Mouse (Mus musculus): ENCODE data around the gene Trim40.
A peak's percentile ranks its signal among the peaks of the same experiment; 100 is the strongest.
"Not testable (repeated sequence)": the region's sequence is repeated elsewhere in the genome, so short reads cannot be mapped to it uniquely, and the experiment has no call there.

The Trim40 gene

DNA sequence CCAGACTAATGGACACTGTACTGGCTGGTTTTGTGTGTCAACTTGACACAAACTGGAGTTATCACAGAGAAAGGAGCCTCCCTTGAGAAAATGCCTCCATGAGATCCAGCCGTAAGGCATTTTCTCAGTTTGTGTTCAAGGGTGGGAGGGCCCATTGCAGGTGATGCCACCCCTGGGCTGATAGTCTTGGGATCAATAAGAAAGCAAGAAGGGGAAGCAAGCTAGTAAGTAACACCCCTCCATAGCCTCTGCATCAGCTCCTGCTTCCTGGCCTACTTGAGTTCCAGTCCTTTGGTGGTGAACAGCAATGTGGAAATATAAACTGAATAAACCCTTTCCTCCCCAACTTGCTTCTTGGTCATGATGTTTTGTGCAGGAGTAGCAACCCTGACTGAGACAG, 1.6 kb upstream of the Trim40 start:
- DNase-seq, result not testable (repeated sequence)

DNA sequence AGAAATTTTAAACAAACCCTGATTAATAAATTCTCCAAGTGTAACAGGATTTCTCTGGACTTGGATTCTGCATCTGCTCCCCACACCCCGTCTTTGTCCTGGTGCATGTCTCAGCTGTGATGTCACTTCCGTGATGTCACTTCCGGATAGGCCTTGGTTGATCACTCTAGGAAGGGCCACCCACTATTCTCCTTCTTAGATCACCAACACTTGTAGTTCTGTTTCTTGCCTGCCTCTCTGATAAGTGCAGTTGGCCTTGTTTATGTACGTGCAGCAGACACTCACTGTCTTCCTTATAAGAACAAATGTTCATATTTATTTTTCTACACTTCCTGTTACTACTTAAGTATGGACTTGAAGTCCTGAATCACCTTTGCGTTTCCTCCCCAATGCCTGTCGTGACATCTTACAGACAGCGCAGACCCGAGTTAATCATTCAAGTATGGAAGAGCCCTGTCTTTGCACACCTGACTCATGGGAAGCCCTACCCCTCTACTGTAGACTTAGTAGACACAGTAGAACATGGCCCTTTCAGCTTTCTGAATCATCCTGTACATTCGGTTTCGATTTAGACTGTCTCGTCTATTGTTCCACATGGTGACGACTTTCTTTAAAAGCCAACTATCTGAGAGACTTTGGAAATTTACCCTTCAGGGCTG, 4.7 kb downstream of the Trim40 start:
- DNase-seq, result no peak

DNA sequence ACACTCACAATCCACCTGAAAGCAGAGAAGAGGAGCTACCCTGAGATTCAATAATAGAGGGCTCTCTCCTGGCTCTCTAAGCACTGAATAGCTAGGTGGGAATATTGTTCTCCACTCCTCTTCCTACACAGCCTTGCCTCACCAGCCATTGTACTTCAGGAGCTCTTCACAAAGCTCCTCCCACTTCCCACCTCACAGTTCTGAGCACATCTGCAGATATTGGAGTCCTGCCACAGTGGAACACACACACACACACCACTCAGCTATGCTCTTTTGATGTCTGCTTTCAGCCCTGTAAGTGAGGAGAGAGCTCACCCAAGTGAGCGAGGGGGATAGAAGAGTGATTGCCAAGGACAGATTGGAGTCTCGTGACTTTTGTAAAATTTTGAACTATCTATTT, 6.6 kb downstream of the Trim40 start:
- DNase-seq, result no peak

DNA sequence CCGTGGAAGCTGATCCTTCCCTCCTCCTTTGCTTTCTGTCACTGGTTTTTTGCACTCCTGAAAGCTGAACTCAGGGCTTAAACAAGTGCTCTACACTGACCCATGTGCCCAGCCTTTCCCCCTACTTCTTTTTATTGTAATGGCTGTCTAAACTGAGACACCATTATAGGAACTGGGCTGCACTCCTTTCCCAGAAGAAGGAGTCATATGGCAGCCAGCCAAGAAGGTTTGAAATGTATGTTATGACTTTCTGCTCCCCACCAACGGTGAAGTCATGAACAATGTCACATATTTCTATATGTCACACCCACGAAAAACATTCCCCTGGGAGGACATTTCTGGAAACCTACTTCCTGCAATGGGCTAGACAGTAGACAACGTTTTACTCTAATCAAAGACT, 15.3 kb downstream of the Trim40 start:
- DNase-seq, result no peak

DNA sequence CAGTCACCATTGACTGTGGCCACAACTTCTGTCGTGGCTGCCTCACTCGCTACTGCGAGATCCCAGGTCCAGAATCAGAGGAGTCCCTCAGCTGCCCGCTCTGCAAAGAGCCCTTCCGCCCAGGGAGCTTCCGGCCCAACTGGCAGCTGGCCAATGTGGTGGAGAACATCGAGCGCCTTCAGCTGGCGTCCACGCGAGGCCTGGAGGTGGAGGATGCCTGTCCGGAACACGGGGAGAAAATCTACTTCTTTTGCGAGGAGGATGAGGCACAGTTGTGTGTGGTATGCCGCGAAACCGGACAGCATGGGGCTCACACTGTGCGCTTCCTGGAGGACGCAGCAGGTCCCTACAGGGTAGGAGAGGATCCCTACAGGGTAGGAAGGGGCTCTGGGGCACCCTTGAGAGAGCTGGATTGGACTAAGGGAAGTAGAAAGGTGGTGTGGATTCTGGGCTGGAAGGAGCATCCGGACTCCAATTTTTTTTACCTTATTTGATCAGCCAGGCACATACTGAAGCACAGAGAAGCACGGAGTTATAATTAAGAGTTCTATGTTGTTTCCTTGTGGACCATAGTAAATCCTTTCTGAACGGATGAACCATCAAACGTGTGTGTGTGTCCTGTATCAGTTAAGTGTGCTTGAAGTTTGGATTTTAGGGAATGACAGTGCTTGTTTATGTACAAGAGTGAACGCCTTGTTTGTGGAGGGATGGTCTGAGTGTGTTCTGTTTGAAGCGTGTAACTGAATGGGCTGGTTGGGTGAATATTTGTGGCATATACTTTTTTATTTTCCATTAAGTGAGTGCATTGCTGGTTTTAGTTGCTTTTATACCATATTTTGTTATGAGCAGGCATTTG, 19.7 kb downstream of the Trim40 start:
- DNase-seq, result peak; percentile 73

DNA sequence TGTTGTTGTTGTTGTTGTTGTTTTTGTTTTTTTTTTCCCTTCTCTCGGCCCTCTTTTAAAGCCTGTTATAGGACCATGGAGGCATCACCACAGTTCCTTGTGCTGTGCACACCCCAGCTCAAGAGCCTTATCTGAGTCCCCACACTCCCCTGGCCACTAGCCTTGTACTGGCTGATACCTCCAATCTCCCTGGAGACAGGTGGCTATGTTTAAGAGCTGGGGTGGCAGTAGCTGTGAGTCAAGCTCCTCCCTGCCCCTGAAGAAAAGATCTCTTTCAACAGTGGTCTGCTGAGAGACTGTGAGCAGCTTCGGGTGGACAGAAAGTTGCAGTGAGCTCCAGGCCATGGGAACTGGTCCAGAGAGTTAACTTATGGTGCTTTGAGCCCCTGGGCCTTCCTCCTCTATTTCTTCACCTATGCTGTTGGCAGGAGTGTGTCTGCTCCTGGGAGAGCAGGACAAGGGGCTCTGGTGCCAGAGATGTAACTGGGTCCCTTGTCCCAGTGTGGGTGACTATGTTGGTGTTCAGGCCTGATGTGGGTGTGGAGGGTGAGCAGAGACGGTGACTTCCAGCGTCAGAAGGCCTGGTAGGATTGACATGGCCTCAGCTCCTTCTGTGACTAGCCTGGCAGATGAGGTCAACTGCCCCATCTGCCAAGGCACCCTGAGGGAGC, 20.5 kb downstream of the Trim40 start, which contains the start of gene Trim10:
TSS of gene Trim10 (plus strand) at position 291 of the 671 bp plus-strand sequence.
- DNase-seq, result peak; percentile 92

DNA sequence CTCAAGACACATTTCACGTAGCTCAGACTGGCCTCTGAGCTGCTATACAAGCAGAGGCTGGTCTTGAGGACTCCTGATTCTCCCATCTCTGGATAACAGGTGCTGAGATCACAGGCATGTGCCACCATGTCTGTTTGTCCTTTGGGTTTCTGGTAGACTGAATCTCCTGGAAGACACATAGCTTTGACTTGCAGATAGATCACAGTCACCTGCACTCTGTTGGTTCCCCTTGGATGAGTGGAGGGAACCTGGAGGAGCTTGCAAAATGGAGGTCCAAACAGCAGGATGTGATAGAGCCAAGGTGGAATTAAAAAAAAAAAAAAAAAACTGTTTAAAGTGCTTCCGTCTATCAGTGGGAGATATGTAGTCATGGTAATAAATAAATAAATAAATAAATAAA, 21.1 kb downstream of the Trim40 start:
- no peak for DNase-seq

DNA sequence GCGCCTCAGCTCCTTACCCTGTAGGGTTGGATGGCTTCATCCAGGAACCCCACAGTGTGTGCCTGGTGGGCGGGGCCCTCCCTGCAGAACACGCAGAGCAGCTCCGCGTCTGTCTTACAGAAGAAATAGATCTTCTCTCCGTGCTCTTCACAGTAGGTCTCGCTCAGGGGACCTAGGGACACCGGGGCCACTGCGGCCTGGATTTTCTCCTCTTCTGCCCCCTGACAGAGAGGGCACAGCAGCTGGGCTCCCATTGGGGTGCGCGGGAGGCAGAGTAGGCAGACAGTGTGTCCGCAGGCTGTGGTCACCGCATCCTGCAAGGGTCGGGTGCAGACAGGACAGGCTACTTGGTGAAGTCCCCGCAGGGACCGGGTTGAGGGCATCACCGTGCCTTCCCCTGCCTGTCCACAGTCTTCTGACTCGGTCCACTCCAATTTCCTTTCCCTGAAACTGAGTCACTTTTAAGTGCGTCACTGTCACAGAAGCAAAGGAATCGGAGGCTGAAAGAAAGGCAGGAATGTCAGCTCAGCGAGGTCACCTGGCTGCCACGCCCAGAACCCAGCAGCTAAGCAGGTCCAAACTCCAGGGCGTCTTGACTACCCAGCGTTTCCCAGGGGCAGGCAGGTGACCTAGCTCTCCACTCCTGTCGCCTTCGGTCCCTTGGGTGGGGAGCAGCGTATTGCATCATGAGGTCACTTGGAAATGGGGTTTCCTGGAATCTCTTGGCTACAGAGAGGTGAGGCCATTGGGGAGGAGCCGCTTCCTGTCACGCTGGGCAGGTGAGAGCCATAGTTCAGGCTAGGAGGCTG, 23.0 kb downstream of the Trim40 start, which contains the start of gene Trim15:
TSS of gene Trim15 (minus strand) at position 492 of the 809 bp plus-strand sequence.
- peak; percentile 78 for DNase-seq

DNA sequence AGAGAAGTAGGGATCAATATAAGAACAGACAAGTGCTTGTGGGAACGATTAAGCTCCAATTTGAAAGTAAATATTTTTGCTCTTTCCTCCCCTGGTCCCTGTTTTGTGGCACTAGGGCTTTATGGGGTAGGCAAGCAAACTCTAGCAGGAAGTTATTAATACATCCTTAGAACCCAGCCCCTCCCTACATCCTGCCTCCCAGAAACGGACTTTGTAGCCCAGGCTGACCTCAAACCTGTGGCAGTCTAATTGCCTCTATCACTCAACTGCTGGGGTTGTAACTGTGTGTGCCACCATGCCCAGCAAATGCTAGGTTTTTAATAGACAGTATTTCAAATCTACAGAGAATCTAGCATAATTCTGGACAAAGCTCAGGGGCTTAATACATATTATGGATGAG, 28.2 kb downstream of the Trim40 start:
- no peak for DNase-seq

DNA sequence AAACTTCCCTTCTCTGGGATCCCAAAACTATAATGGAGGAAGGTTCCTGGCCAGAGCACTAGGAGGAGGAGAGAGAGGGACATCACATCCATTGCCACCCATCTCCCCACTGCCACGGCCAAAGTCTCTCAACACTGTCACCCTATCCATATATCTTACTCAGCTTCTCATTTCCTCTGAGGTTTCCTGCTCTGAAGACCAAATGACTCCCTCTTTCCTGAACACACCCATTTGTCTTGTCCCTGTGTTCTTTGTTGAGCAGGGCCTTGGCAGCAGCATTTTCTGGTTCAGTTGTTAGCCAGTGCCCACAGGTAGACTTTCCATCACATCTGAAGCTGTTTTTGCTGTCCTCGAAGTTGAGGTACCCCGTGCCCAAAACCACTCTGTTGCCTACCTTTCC, 31.7 kb downstream of the Trim40 start:
- DNase-seq, result no peak

DNA sequence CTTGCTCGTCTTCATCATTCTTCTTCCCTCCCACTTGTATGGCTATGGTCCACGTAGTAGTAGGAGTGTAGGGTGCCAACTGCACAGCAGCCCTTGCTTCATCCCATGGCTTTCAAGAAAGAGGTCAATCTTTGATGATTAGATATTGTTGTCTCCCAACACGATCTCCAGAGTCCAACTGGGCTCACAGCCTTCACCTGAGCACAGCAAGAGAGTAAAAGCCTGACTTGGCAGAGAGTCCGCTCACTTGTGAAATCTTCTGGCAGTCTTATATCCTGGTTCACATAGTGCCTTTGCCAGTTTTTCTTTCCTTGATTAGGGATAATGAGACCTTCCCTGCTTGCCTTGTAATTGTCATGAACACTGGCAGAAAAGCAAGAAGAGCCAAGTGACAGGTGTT, 33.7 kb downstream of the Trim40 start:
- no peak for DNase-seq

DNA sequence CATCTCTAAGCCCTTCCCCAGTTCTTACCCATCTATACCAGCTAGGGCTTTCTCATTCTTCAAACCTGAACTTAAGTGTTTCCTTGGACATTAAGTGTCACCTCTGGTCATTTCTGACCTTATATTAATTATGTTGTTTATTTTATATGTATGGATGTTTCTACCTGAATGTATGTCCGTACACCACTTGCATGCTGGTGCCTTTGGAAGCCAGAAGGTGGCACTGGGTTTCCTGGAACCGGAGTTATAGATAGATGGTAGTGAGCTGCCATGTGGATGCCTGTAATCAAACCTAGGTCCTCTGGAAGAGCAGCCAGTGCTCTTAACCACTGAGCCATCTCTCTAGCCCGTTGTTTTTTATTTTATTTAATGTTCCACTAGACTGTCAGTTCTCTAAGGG, 34.4 kb downstream of the Trim40 start:
- DNase-seq, result peak; percentile 32

DNA sequence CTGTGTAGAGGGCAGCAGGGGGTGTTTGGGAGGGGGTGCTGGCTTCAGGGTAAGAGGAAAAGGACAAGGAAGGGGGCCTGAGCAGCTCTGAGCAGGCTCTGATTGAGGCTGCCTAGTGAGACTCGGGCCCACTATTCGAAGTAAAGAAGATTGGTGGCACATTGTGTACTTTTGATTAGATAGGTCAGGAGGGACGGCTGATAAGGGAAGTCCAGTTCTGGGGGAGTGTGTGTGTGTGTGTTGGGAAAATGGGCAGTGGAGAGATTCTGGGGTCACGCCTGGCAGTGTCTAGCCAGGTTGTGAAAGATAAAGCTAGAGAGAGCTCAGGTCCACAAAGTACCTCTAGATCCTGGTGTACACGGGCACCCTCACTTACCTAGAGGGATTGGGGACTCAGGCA, 38.3 kb downstream of the Trim40 start:
- DNase-seq, result no peak

DNA sequence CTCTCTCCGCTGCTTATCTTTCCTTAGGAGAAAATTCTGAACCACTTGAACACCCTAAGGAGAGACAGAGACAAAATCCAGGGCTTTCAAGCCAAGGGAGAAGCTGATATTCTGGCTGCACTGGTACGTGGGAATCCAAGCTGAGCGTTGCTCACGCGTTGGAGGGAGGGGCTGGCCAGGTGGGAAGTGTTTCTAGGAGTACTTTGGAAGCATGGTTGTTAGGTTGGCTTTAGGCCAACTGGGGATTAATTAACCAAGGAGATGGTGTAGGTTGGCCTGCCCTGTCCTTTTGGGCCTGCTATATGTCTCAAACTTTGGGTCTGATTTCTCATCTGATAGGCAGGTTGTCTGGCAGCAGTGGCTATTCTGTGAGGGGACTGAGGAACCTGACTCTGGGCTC, 38.7 kb downstream of the Trim40 start:
- DNase-seq, result no peak

DNA sequence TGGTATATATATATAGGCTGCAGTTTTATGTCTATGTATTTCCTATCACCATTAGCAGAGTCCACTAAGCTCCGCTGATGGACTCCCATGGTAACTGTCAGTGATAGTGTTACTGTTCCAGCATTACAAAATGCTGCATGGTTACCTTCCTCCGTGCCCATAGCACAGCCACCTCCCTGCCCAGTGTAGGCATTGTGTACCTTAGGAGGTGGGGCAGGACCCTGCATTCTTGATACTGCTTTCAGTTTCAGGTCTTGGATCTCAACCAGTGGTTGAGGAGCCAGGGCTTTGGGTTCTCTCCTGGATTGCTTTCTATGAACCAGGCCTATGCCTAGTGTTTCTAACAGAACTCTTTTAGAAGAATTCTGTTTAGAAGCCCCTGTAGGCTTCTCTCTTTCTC, 39.9 kb downstream of the Trim40 start:
- no peak for DNase-seq

DNA sequence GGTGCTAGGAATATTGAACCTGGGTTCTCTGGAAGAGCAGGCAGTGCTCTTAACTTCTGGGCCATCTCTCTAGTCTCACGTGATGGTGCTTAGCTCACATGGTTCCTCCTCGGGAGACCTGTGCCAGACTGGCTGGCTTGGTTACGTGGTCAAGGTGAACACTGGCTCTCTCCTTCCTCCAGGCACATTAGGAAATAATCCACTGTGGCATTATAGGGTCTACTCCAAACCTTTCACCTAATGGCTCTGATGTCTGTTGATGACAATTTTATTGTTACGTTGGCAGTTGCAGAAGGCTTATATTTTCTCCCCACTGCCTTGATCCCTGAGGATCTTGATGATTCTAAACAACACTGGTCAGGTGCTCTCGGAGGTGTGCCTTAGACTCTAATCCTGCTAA, 41.0 kb downstream of the Trim40 start:
- DNase-seq, result no peak

DNA sequence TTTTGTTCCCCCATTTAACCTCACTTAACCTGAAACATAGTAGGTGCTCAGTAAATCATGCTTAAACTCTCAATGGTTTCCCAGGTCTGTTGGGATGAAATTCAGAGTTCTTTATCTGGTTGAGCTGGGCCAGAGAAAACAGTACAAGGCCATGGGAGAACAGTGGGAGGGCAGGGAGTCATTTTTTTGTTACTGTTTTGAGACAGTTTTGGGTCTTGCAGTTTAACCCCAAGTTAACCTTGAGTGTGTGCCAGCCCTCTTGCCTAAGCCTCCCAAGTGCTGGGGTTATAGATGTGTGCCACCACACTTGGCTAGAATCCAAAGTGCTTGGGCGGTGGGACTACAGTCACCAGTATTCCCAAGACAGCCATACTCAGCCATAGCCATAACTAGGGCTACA, 45.2 kb downstream of the Trim40 start:
- no peak for DNase-seq

DNA sequence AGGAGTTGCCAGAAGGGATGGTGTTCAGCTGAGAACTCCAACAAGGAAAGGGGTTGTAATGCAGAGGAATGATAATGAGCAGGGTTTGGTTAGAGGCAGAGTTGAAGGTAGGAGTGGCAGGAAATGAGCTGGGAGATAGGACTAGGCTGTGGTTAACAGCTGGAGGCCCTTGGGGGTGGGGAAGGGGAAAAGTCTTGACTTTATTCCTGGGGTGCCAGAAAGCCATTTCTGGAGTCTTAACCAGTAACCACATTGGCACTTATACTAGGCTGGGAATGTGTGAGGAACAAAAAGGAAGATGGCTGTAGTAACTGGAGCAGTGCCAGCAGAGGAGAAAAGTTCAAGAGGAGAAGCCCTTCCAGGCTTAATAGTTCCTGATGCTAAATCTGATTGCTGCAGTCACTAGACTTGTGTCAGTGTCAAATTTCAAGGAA, 45.6 kb downstream of the Trim40 start:
- peak; percentile 61 for DNase-seq

DNA sequence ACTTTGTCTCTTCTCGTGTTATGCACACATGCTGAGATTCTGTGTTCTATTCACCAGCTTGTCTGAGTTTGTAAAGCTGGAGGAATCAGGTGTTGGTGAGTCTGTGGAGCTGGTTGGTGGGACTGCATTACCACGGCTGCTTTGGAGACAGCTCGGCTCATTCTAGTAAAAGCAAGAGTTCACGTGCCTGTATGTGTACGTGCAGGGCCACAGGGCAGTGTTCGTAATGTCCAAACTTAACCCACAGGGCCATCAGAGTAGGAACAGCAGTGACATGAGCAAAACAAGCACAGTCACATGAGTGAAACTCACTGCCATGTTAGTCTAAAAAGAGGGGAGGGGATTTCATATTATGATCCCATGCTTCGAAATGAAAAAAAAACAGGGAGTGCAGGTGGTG, 46.2 kb downstream of the Trim40 start:
- no peak for DNase-seq

DNA sequence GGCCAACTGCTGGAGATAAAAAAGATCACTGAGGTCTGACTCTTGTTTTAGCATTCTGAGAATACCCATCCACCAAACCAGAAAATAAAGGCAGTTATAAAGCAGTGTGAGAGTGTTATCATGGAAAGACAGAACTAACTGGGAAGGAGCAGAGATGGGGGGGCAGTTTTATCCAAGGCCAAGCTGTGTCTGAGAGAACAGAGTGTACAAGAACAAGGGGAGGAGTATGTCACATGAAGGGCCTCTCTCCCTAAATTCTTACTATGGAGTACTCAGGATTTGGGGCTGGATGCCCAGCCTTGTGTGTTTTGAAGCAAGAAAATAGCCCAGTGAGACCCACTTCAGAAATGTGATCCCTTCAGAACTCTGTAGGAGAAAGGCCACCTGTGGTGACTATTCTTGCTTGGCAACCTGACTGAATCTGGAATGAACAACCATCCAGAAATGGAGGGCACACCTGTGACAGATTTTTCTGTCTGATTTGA, 48.9 kb downstream of the Trim40 start:
- DNase-seq, result no peak

DNA sequence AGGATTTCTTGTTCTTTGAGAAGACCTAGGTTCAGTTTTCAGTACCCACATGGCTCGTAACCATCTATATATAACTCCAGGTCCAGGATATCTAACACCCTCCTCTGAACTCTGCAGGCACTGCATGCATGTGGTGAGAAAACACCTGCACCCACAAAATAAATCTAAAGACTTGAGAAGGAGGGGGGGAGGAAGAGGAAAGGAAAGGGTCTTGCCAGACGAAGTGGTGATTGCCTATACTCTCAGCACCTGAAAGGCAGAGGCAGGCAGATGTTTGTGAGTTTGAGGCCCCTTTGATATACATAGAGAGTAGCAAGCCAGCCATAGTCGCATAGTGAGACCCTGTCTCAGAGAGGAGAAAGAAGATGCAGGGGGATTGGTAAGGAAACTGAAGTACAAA, 50.0 kb downstream of the Trim40 start:
- DNase-seq, result no peak

DNA sequence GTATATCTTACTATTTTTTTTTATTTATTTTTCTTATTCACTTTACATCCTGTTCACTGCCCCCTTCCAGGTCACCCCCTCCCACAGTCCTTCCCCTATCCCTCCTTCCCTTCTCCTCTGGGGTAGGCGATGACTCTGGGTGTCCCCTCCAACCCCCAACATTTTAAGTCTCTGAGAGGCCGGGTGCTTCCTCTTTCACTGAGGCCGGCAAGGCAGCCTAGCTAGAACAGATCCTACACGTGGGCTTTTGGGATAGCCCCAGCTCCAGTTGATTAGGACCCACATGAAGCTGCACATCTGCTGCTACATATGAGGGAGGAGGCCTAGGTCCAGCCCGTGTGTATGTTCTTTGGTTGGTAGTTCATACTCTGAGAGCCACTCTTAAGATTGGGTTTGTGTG, 50.9 kb downstream of the Trim40 start:
- no peak for DNase-seq

Measured in liver (tissue).